Mouse (Mus musculus) thymus, postnatal 14 days (tissue): Measurements from ENCODE around the gene Tsfm.
A peak's percentile ranks its signal among the peaks of the same experiment; 100 is the strongest.
"Not testable (repeated sequence)": the region's sequence is repeated elsewhere in the genome, so short reads cannot be mapped to it uniquely, and the experiment has no call there.

Source experiments
- DNase-seq: peaks from one replicate; pipeline ENCODE4 v3.0.0; 2021

Gene Tsfm

GRCm38 (mm10) chr10:127063239-127063872 lies 32.7 kb upstream of the Tsfm start, which contains the start of gene Cdk4:
TSS of gene Cdk4 (plus strand) at chr10:127063534.
- DNase-seq, result peak; percentile 97

DNA sequence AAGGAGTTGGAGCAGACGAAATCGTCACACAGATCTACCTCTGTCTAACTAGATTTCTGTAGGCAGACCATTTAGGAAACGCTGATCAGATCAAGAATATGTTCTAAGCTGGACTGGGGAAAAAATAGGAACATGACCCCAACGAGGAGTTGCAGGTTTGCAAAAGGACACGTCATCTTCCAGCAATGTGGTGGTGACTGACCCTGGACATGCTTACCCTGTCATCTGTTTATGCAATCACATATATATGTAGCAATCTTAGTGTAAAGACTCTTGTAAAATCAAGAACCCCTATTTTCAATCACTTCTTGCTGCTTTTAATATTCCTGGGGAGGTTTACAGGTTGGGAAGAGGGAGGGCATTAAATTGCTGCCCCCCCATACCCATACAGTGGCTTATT lies 31.9 kb upstream of the Tsfm start:
- no peak for DNase-seq

DNA sequence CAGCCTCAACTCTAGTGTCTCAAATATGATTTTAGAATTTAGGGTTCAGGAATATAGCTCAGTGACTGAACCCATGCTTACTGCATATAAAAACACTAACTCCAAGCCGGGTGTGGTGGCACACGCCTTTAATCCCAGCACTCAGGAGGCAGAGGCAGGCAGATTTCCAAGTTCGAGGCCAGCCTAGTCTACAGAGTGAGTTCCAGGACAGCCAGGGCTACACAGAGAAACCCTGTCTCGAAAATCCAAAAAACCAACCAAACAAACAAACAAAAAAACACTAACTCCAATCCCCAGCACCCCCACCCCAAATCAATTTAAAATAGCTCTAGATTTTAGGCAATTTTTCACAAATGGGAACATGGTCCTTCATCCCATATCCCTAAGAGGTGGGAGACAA lies 31.5 kb upstream of the Tsfm start:
- not testable (repeated sequence) for DNase-seq

- DNase-seq, result no peak
Measured at GRCm38 (mm10) chr10:127061513-127061912, 30.9 kb upstream of the Tsfm start.

DNA sequence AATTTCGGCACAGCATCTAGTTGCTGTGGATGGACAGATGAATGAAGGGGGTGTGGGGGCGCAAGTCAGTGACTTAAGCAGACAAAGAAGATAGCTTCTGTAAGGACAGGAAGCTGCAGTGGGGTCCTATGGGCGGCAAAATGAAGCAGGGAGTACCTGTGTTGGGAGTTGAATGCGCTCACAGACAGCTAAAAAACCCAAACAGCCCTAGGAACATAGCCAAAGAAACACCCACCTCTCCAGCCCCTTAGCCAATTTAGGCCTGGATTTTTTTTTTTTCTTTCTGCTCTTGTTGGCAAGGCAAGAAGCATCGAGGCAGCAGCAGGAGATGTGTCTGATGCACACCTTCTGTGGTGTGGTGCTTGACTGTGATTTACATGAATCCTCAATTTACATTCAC lies 30.4 kb upstream of the Tsfm start:
- no peak for DNase-seq

DNA sequence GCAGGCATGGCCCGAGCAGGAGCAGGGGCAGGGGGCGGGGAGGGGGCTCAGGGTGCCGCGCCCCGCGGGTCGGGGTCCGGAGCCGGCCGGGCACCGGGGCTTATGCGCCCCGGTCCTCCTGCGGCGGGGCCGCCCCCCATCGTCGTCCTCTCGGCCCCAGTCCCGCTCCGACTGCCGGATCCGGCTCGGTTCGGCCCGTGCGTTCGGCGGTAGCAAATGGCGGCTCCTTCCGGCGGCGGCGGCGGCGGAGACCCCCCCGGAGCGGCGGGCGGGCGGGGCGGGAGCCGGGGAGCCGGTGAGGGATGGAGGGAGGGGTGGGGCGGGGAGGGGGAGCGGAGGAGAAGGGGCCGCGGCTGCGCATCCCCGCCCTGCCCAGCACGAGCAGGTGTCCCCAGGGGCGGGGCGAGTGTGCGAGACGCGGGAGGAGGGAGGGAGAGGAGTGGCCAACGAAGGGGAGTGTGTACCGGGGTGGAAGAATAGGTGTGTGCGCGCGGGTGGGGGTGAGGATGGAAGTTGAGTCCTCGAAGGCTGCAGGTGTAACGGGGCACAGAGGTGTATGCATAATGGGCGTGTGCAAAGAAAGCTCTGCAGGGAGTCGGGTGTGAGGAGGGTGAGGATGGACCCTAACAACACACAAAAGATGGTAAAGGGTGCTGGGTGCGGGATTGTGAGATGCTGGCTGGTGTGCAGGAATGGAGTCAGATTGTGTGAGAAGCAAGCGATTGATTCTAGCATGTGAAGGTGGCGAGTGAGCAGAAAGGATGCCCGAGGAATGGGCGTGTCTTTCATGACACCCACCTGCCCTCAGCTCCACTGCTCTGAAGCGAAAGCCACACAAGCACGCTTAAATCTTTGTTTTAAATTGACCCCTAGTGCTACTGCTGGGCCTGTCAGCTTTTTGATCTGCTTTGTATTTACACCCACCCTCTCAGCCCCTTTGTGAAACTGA lies 29.6 kb upstream of the Tsfm start, which contains the start of gene March9:
March9 (minus strand) TSS at position 217 of the 949 bp plus-strand sequence.
- peak; percentile 89 for DNase-seq

- DNase-seq, result peak; percentile 46
Measured at GRCm38 (mm10) chr10:127059174-127059967, 28.7 kb upstream of the Tsfm start.

DNA sequence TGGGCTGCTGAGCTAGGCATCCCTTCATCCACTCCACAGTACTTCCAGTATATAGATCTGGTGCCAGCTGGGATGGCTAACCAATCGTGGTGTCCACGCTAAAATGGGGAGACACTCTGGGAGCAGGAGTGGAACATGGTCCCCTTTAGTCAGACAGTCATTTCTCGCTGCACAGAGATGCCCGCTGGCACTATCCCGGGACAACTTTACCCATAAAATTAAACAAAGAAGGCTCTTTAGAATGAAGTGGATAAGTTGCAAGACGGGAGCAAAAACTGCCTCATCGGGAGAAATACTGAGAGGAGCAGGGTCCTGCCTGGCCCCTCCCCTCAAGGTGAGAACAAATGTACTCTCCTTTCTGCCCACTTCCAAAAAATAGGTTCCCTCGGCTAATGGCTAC lies 28.1 kb upstream of the Tsfm start:
- no peak for DNase-seq

DNA sequence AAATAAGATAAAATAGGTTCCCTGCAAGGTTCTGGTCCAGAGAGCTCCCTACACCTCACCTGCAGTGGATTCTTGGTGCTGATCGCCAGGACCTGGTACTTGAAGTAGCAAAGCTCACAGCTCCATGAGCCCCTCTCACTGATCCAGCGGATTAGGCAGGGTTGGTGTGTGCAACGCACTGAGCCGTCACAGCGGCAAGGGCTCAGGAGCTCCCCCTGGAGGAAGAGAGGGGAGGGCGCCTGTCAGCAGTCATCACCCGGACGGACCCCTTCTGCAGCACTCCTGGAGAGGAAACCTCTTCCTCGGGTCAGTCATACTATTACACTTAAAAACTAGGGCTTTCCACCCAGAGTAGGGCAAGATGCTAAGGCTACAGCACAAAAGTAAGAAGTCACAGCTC lies 27.5 kb upstream of the Tsfm start:
- peak; percentile 88 for DNase-seq

GRCm38 (mm10) chr10:127056490-127056889 lies 25.9 kb upstream of the Tsfm start:
- no peak for DNase-seq

DNA sequence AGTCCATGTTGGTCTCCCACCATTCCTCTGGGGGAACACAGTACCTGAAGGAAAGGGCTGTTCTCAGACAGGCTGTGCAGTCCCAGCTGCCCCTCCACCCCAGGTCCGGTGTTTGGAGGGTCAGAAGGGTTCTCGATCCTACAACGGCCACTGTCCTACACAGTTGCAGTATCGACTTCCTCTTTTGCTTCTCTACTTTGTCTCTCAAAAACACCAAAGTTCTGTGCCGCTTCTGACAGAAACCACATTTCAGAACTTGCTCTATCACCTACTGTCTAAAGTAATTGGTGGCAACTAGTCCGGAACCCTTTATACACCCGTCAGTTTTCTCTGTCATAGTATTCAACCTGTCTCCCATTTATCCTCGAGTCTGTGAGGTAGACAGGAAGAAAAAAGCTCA lies 24.8 kb upstream of the Tsfm start:
- no peak for DNase-seq

DNA sequence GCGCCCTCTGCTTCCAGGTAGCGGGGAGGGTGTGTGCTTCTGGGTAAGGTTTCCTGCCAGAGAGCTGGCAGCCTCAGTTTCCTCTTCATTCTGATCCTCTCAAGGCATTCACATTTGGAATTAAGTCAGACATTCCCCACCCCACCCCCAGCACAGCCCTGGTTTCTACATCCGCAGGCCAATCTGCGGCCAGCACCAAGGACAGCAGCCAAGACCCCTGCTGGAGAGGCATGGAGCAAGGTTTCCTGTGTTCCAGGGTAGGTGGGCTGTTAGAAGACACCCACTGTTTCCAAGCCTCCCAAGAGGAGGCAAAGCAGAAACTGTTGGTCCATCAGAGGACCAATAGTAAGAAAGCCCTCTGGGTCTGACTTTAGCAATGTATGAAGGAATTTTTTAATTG lies 24.0 kb upstream of the Tsfm start:
- DNase-seq, result no peak

DNA sequence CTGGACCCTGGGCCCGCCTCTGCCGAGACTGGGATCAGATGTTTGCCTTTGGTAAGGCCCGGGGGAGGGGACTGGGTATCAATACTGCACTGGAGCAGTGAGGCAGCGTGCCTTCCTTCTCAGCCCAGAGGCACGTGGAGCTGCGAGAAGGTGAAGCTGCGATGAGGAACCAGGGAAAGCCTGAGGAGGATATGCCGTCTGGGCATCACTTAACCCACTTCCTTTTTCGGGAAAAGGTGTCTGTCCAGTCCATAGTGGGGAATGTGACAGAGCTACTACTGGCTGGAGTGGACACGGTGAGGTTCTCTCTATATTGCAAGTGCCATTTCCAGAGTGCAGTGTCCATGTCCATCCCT lies 19.5 kb upstream of the Tsfm start:
- DNase-seq, result no peak

DNA sequence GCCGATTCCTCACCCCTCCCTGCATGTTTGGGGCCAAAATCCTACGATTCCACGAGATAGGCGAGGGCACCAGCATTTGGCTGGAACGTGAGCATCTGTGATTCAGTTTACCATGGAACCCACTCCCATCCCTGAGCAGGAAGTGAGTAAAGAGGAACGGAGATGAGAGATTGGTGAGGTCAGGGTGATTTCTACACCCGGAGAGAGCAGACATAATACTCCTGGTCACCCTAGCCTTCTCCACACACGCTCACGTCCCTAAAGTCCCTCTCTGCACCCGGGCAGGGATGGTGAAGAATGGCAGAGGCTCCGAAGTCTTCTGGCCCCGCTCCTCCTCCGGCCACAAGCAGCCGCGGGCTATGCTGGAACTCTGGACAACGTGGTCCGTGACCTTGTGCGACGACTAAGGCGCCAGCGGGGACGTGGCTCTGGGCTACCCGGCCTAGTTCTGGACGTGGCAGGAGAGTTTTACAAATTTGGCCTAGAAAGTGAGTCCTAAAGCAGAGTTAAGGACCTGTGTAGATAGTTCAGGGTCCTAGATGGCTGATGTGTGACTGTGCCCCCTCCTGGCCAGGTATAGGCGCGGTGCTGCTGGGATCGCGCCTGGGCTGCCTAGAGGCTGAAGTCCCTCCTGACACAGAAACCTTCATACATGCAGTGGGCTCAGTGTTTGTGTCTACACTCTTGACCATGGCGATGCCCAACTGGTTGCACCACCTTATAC lies 18.9 kb upstream of the Tsfm start:
- DNase-seq, result peak; percentile 37

DNA sequence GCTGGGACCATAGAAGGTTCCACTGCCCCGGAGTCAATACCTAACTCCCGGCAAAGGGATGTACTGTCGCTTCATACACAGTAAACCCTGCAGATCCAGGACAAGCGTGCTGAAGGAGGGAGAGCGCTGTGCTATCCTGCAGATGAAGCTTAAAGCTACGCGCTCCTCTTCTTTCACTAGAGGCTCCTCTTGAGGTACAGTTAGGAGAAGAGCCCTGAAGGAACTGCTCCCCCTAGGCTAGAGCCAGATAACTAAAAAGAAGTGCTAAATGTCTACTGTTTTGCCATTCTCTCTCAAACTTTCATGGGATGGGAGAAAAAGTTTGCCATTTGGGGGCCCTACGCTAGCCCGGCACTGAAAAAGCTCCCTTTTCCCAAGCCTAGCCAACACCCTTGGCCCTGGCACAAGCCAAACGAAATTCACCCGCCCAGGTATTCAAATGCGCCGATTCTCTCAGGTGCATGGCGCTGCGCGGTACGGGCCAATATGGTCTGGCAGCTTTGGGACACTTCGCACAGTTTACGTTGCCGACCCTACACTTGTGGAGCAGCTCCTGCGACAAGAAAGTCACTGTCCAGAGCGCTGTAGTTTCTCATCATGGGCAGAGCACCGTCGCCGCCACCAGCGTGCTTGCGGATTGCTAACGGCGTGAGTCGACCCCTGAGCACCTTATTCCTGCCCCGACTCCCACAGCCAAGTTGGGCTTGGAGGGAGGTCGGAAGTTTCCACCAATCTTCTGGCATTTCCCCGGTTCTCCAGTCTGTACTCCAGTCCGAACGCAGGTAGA lies 18.2 kb upstream of the Tsfm start:
- no peak for DNase-seq

DNA sequence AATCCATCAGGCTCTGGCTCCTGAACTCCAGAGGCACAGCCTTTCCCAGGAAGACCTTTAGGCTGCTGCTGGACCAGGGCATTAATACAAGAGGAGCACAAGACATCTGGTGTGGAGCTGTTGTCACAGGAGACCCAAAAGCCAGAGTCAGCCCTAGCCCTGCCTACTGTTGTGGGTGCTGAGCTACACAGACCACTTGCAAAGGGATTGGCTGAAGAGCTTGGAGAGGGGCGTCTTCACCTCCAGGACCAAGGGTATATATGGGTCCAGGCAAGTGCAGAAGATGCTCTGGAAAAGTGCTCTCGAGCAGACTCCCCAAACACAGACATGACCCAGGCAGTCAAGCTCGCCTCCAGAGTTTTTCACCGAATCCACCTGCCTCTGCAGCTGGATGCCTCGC lies 17.3 kb upstream of the Tsfm start, which contains the start of gene Cyp27b1:
Cyp27b1 (plus strand) TSS at position 297 of the 400 bp plus-strand sequence.
- no peak for DNase-seq

GRCm38 (mm10) chr10:127043187-127043586 lies 12.5 kb upstream of the Tsfm start:
- DNase-seq, result no peak

DNA sequence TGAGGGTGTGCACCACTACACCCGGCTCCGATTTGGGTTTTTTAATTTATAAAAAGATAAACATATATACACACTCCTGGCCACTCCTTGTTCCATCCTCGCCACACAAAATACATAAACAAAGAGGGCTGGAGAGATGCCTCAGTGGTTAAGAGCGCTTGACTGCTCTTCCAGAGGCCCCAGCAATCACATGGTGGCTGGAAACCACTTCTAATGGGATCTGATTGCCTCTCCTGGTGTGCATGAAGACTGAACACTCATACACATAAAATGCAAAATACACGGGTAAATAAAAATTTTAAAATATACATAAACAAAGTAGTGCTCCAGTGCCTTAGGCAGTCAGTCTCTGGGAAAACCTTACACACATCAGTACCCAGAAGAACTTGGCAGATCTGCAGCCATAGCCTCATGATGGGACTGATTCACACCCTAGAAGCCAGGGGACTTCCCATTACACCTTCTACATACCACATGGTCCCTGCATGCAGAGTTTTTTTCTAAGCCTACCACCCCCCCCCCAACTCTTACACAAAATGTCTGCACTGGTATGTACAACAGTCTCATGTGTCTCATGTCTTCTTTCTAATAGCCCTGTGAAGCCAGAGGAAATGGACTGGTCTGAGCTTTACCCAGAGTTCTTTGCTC lies 12.0 kb upstream of the Tsfm start:
- no peak for DNase-seq

GRCm38 (mm10) chr10:127041774-127042338 lies 11.2 kb upstream of the Tsfm start:
- peak; percentile 81 for DNase-seq

DNA sequence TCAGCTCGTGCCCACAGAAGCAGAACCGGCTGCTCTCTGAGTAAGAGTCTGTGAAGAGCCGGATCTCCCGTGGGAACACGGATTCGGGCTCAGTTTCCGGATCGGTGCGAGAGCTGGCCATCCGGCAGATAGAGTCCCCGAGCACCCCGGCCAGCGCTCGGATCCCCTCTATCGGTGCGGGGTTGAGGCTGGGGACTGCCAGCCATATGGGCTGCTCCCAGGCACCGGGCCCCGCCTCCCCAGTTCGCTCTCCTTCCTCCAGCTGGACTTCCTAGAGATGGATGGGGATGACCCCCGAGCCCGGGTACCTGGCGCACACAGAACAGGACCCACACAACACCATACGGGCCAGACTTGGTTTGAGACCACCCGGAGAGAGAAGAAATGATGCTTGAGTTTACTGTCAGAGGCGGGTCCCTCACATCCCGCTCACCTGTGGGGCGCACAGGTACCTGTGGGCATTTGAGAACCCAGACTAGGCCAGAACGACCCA lies 10.7 kb upstream of the Tsfm start, which contains the start of the genes Mettl1 and Eef1akmt3:
Mettl1 (plus strand) TSS at position 141 of the 493 bp plus-strand sequence.
Eef1akmt3 (minus strand) TSS at position 240 of the 493 bp plus-strand sequence.
- DNase-seq, result peak; percentile 34
